Mouse (Mus musculus) MEL (cell line): ENCODE results near the gene Ap3d1. TPM values are rescaled to one million over a fixed set of nuclear protein-coding genes. Genes with fewer than 3 reads are reported as not detected.
A peak's percentile ranks its signal among the peaks of the same experiment; 100 is the strongest.

Experiments
- DNase-seq: peaks from one replicate; pipeline ENCODE4 v3.0.0; 2011; ENCODE audit warnings: low read depth, low spot score
- H3K27ac ChIP-seq: 2 replicates; pipeline ENCODE4 v1.5.1; 2012; ENCODE audit warnings: low read depth, mild to moderate bottlenecking, control low read depth, low read length, moderate library complexity; ENCODE audit not compliant: control insufficient read depth
- H3K27me3 ChIP-seq, 2 experiments: fragments of 150-350 bp in 1 of 2; sonication (generic) in 1 of 2; 2 replicates each; pipeline ENCODE4 v1.6.1; 2012; ENCODE audit warnings: low read length in 2 of 2, mild to moderate bottlenecking in 2 of 2, improper control_type of control experiment in 1 of 2, moderate library complexity in 1 of 2; ENCODE audit not compliant: insufficient read depth in 2 of 2, control insufficient read depth in 1 of 2
- H3K36me3 ChIP-seq, 2 experiments: 2 replicates each; pipeline ENCODE4 v1.6.1; 2012 to 2014; ENCODE audit warnings: low read length in 2 of 2, improper control_type of control experiment in 1 of 2, inconsistent platforms in 1 of 2, mild to moderate bottlenecking in 1 of 2; ENCODE audit not compliant: insufficient read depth in 2 of 2, control insufficient read depth in 1 of 2
- H3K4me1 ChIP-seq, 2 experiments: fragments of 150-350 bp in 1 of 2; sonication (generic) in 1 of 2; 2 replicates each; pipeline ENCODE4 v1.6.1; 2012; ENCODE audit warnings: low read length in 2 of 2, improper control_type of control experiment in 1 of 2, mild to moderate bottlenecking in 1 of 2; ENCODE audit not compliant: insufficient read depth in 2 of 2, control insufficient read depth in 1 of 2
- H3K4me3 ChIP-seq, 2 experiments: fragments of 150-350 bp in 1 of 2; sonication (generic) in 1 of 2; 2 replicates each; pipeline ENCODE4 v1.5.1; 2012; ENCODE audit warnings: low read depth in 2 of 2, low read length in 2 of 2, mild to moderate bottlenecking in 2 of 2, moderate library complexity in 2 of 2, control low read depth in 1 of 2, improper control_type of control experiment in 1 of 2; ENCODE audit not compliant: control insufficient read depth in 1 of 2, insufficient read depth in 1 of 2
- H3K79me2 ChIP-seq: 2 replicates; pipeline ENCODE4 v1.6.1; 2012; ENCODE audit warnings: mild to moderate bottlenecking, low read length, moderate library complexity; ENCODE audit not compliant: control insufficient read depth, poor library complexity, insufficient read depth
- H3K9ac ChIP-seq: 2 replicates; pipeline ENCODE4 v1.6.1; 2012; ENCODE audit warnings: low read depth, mild to moderate bottlenecking, control low read depth, low read length, moderate library complexity; ENCODE audit not compliant: control insufficient read depth, poor library complexity, severe bottlenecking
- H3K9me3 ChIP-seq: fragments of 150-350 bp; sonication (generic); replicated peaks from 2 replicates; pipeline ENCODE4 v1.6.1; 2012; ENCODE audit warnings: mild to moderate bottlenecking, low read length, improper control_type of control experiment, moderate library complexity; ENCODE audit not compliant: insufficient read depth
- CHD1 ChIP-seq: IDR thresholded peaks from 2 replicates; pipeline ENCODE4 v1.6.1; 2012; ENCODE audit warnings: low read depth, mild to moderate bottlenecking, inconsistent platforms, low read length, improper control_type of control experiment
- CHD2 ChIP-seq: IDR thresholded peaks from 2 replicates; pipeline ENCODE4 v1.6.1; 2011; ENCODE audit warnings: low read length, improper control_type of control experiment
- ELF1 ChIP-seq: IDR thresholded peaks from 2 replicates; pipeline ENCODE4 v1.6.1; 2014; ENCODE audit warnings: low read depth, mild to moderate bottlenecking, inconsistent platforms, low read length, improper control_type of control experiment, moderate library complexity
- EP300 ChIP-seq, 2 experiments: IDR thresholded peaks; 2 replicates each; pipeline ENCODE4 v1.6.1; 2011; ENCODE audit warnings: improper control_type of control experiment in 2 of 2, low read length in 2 of 2, low read depth in 1 of 2, mild to moderate bottlenecking in 1 of 2
- ETS1 ChIP-seq: IDR thresholded peaks from 2 replicates; pipeline ENCODE4 v1.6.1; 2012; ENCODE audit warnings: low read depth, mild to moderate bottlenecking, inconsistent platforms, low read length, improper control_type of control experiment, moderate library complexity
- GABPA ChIP-seq: IDR thresholded peaks from 2 replicates; pipeline ENCODE4 v1.6.1; 2012; ENCODE audit warnings: low read depth, mild to moderate bottlenecking, inconsistent platforms, low read length, improper control_type of control experiment, moderate library complexity
- GATA1 ChIP-seq: IDR thresholded peaks from 2 replicates; pipeline ENCODE4 v1.6.1; 2011; ENCODE audit warnings: low read depth, low read length, improper control_type of control experiment
- JUND ChIP-seq: IDR thresholded peaks from 2 replicates; pipeline ENCODE4 v1.6.1; 2011; ENCODE audit warnings: low read depth, mild to moderate bottlenecking, improper control_type of control experiment, low read length
- MAFK ChIP-seq: IDR thresholded peaks from 2 replicates; pipeline ENCODE4 v1.6.1; 2011; ENCODE audit warnings: low read depth, mild to moderate bottlenecking, low read length, improper control_type of control experiment, borderline replicate concordance
- MAX ChIP-seq: IDR thresholded peaks from 2 replicates; pipeline ENCODE4 v1.6.1; 2011; ENCODE audit warnings: low read length, improper control_type of control experiment
- MAZ ChIP-seq: IDR thresholded peaks from 2 replicates; pipeline ENCODE4 v1.6.1; 2012; ENCODE audit warnings: low read depth, mild to moderate bottlenecking, inconsistent platforms, low read length, improper control_type of control experiment
- MXI1 ChIP-seq: IDR thresholded peaks from 2 replicates; pipeline ENCODE4 v1.6.1; 2011; ENCODE audit warnings: mild to moderate bottlenecking, low read depth, low read length, improper control_type of control experiment
- MYB ChIP-seq: IDR thresholded peaks from 2 replicates; pipeline ENCODE4 v1.6.1; 2011; ENCODE audit warnings: mild to moderate bottlenecking, low read depth, low read length, improper control_type of control experiment
- NELFE ChIP-seq: IDR thresholded peaks from 2 replicates; pipeline ENCODE4 v1.6.1; 2011; ENCODE audit warnings: low read depth, low read length, improper control_type of control experiment
- POLR2A ChIP-seq, 2 experiments: IDR thresholded peaks; 2 replicates each; pipeline ENCODE4 v1.6.1; 2011 to 2012; ENCODE audit warnings: low read length in 2 of 2, mild to moderate bottlenecking in 2 of 2, control low read depth in 1 of 2, improper control_type of control experiment in 1 of 2, low read depth in 1 of 2, moderate library complexity in 1 of 2; ENCODE audit not compliant: control insufficient read depth in 1 of 2, insufficient read depth in 1 of 2, poor library complexity in 1 of 2
- POLR2AphosphoS2 ChIP-seq: IDR thresholded peaks from 2 replicates; pipeline ENCODE4 v1.6.1; 2011; ENCODE audit warnings: low read length, improper control_type of control experiment
- SMC3 ChIP-seq: IDR thresholded peaks from 2 replicates; pipeline ENCODE4 v1.6.1; 2011; ENCODE audit warnings: low read depth, low read length, improper control_type of control experiment
- TAL1 ChIP-seq: IDR thresholded peaks from 2 replicates; pipeline ENCODE4 v1.6.1; 2012; ENCODE audit warnings: mild to moderate bottlenecking, inconsistent platforms, low read length, moderate library complexity, mixed read lengths
- TBP ChIP-seq: IDR thresholded peaks from 2 replicates; pipeline ENCODE4 v1.8.0; 2011; ENCODE audit warnings: low read depth, low read length, improper control_type of control experiment
- USF1 ChIP-seq: IDR thresholded peaks from 2 replicates; pipeline ENCODE4 v1.6.1; 2014; ENCODE audit warnings: low read depth, mild to moderate bottlenecking, inconsistent platforms, low read length, improper control_type of control experiment, moderate library complexity
- USF2 ChIP-seq, 2 experiments: IDR thresholded peaks; 2 replicates each; pipeline ENCODE4 v1.6.1; 2011 to 2012; ENCODE audit warnings: improper control_type of control experiment in 2 of 2, low read length in 2 of 2, borderline replicate concordance in 1 of 2, inconsistent platforms in 1 of 2, low read depth in 1 of 2, mild to moderate bottlenecking in 1 of 2; ENCODE audit not compliant: insufficient read depth in 1 of 2
- ZC3H11A ChIP-seq: IDR thresholded peaks from 2 replicates; pipeline ENCODE4 v1.6.1; 2012; ENCODE audit warnings: low read depth, mild to moderate bottlenecking, inconsistent platforms, low read length, improper control_type of control experiment
- ZMIZ1 ChIP-seq: IDR thresholded peaks from 2 replicates; pipeline ENCODE4 v1.6.1; 2012; ENCODE audit warnings: low read depth, mild to moderate bottlenecking, inconsistent platforms, low read length, improper control_type of control experiment, moderate library complexity
- polyA plus RNA-seq, 2 experiments: library from polyadenylated mRNA; stranded (reverse) in 1 of 2; unstranded in 1 of 2; fragments of >175 nt in 1 of 2; fragments of >200 nt in 1 of 2; gene quantifications; 2 replicates each; pipeline versions ENCODE4 v1.2.1 to v1.2.4; 2012; ENCODE audit warnings: low replicate concordance in 2 of 2, low read depth in 1 of 2; ENCODE audit not compliant: insufficient read length in 2 of 2, insufficient read depth in 1 of 2, missing spikeins in 1 of 2
- total RNA-seq: library from RNA; depleted of rRNA; stranded (reverse); fragments of 300-350 nt; gene quantifications from 2 replicates; pipeline ENCODE4 v1.2.3, GENCODE M21; 2012

Gene Ap3d1
- total and polyA plus RNA-seq, 3 experiments = 32.7 to 260 (median 54.5) TPM

DNA sequence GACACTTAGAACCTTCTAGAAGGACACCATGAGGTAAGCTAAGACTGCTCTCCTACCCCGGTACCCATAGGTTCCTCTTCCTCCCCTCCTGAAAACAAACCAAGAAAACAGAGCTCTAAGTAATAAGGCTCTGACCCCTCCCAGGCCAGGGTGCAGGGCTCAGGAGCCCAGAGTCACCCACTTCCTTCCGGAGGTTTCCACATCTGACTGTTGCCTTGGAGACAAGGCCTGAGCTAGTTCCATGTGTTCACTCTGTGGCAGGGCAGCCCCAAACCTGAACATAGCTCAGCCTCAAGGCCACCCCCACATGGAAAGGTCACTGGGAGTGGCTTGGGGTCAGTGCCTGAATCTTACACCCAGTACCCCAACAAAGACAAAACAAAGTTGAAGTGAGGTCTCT lies 46.9 kb downstream of the Ap3d1 start (continued):
- no peak for TF ChIP-seq MYB
- peak; percentile 42 for TF ChIP-seq NELFE
- 0 out of 2 replicates have a peak, but pooled peaks have one; percentile 32 for TF ChIP-seq CHD1
- TF ChIP-seq CHD2 = no peak
- no peak for TF ChIP-seq USF1
- TF ChIP-seq MXI1 = peak; percentile 95
- TF ChIP-seq GATA1 = no peak
- TF ChIP-seq ETS1 = peak; percentile 89
- no peak for TF ChIP-seq SMC3

DNA sequence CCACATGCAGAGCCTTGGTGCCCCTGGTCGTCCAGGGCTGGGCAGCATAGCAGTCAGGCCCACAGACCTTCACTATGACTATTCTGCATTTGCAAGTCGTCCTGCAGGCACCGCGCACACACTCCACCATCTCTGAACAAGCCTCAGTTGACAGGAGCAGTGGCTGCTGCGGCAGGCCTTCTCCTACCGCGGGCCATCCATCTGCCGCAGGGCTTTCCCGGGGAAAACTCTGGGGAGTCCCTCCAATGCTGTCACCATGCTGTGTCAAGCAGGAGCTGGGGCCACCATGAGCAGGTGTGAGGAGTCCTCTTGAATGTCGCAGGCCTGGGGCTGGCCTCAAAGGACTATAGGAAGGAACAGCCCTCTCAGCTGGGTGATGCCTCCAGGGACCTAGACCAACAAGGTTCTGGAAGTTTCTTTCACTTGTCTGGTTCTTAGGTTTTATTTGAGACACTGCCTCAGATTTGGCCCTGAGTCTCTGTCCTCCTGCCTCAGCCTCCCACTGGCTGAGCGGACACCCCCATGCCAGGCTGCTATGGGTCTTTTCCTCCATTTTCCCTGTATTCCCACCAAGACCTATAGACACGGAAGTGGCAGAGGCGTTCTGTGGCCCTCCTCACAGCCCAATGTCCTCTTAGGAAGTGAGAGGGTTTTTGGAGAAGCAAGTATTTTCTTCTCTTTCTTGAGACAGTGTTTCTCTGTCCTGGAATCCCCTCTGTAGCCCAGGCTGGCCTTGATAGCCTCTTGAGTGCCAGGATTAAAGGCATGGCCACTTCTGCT lies 47.7 kb downstream of the Ap3d1 start:
- DNase-seq = no peak
- Histone ChIP-seq H3K9me3 (no peaks in the 10 kb centered on the region), H3K27me3 (no peaks in the 10 kb centered on the region), H3K27ac (peak overlapping the region; percentile 94), H3K9ac (peak overlapping the region; percentile 63), H3K4me3 (no peak overlapping the region), H3K4me1 (peaks cover 31 to 68% of the 10 kb centered on the region in 2 experiments), H3K79me2 (no peaks in the 10 kb centered on the region; the same call in none of the 2 replicates), H3K36me3 (peaks cover 0 to 48% of the 10 kb centered on the region in 2 experiments; a peak in 2 of 4 replicates)
- no peak for TF ChIP-seq TAL1
- no peak for TF ChIP-seq SMC3
- TF ChIP-seq POLR2A (IDR thresholded peaks at IDR 0.05; ENCODE audit: control insufficient read depth in 1 of 2, insufficient read depth in 1 of 2, low read depth in 1 of 2, low read length in 2 of 2, poor library complexity in 1 of 2) = no peak
- no peak for TF ChIP-seq MYB
- no peak for TF ChIP-seq ELF1
- no peak for TF ChIP-seq POLR2AphosphoS2
- no peak for TF ChIP-seq ZMIZ1
- TF ChIP-seq ZC3H11A = no peak
- no peak for TF ChIP-seq USF1
- no peak for TF ChIP-seq USF2 (IDR thresholded peaks at IDR 0.05; ENCODE audit: borderline replicate concordance in 1 of 2, insufficient read depth in 1 of 2, low read depth in 1 of 2, low read length in 2 of 2)
- TF ChIP-seq MAFK = no peak
- TF ChIP-seq EP300 (IDR thresholded peaks at IDR 0.05; ENCODE audit: low read depth in 1 of 2, low read length in 2 of 2) = no peak
- no peak for TF ChIP-seq JUND
- TF ChIP-seq MAZ = no peak
- TF ChIP-seq MAX = no peak
- no peak for TF ChIP-seq GABPA
- no peak for TF ChIP-seq TBP
